Mouse (Mus musculus): ENCODE results near the gene Pecam1. TPM values are rescaled to one million over a fixed set of nuclear protein-coding genes. Genes with fewer than 3 reads are reported as not detected.

Gene Pecam1
- total RNA-seq, 1 experiment, result 83.9 TPM

- Histone ChIP-seq H3K4me1 (ENCODE audit: control insufficient read depth in 2 of 2, insufficient read depth in 2 of 2, low read length in 2 of 2, poor library complexity in 1 of 2) (no peaks in the 10 kb centered on the region), H3K36me3 (ENCODE audit: control insufficient read depth, insufficient read depth, low read length, poor library complexity, severe bottlenecking) (peaks cover 37% of the 10 kb centered on the region), H3K9me3 (ENCODE audit: control insufficient read depth, insufficient read depth, low read depth, low read length) (no peaks in the 10 kb centered on the region), H3K4me3 (ENCODE audit: insufficient read depth in 1 of 2, low read depth in 1 of 2, low read length in 2 of 2, poor library complexity in 1 of 2, severe bottlenecking in 1 of 2) (no peak overlapping the region), H3K9ac (ENCODE audit: insufficient read depth, low read depth, low read length, poor library complexity, severe bottlenecking) (no peak overlapping the region), H3K27ac (ENCODE audit: insufficient read depth, low read depth, low read length, poor library complexity, severe bottlenecking) (no peak overlapping the region)
- TF ChIP-seq ZC3H11A (IDR thresholded peaks at IDR 0.05; ENCODE audit: borderline replicate concordance, low read depth, low read length) (no peak), CHD2 (IDR thresholded peaks at IDR 0.05; ENCODE audit: low read depth, low read length) (no peak), HCFC1 (IDR thresholded peaks at IDR 0.05; ENCODE audit: borderline replicate concordance, insufficient read depth, low read length) (no peak), MAFK (IDR thresholded peaks at IDR 0.05; ENCODE audit: insufficient read depth, low read depth, low read length) (no peak)
- DNase-seq (ENCODE audit: low read depth, low spot score), result no peak
- in situ Hi-C loops (cut with MboI; ENCODE audit: low sequenced_read_pairs in 2 of 2, unreplicated experiment in 2 of 2), result loop anchor here in 1 of 2 experiments (10.0 kb wide), 1 partner anchor 363 kb away; no protein-coding TSS in a partner anchor
Measured at GRCm38 (mm10) chr11:106777395-106777794, 27.0 kb upstream of the Pecam1 start.

GRCm38 (mm10) chr11:106776960-106777359 is 26.5 kb upstream of the Pecam1 start:
- Histone ChIP-seq H3K9me3 (ENCODE audit: control insufficient read depth, insufficient read depth, low read depth, low read length) (no peaks in the 10 kb centered on the region), H3K27ac (ENCODE audit: insufficient read depth, low read depth, low read length, poor library complexity, severe bottlenecking) (no peak overlapping the region), H3K4me1 (ENCODE audit: control insufficient read depth in 2 of 2, insufficient read depth in 2 of 2, low read length in 2 of 2, poor library complexity in 1 of 2) (no peaks in the 10 kb centered on the region), H3K36me3 (ENCODE audit: control insufficient read depth, insufficient read depth, low read length, poor library complexity, severe bottlenecking) (peaks cover 39% of the 10 kb centered on the region), H3K9ac (ENCODE audit: insufficient read depth, low read depth, low read length, poor library complexity, severe bottlenecking) (no peak overlapping the region), H3K4me3 (ENCODE audit: insufficient read depth in 1 of 2, low read depth in 1 of 2, low read length in 2 of 2, poor library complexity in 1 of 2, severe bottlenecking in 1 of 2) (no peak overlapping the region)
- no peak for TF ChIP-seq MAFK (IDR thresholded peaks at IDR 0.05; ENCODE audit: insufficient read depth, low read depth, low read length)
- no peak for TF ChIP-seq HCFC1 (IDR thresholded peaks at IDR 0.05; ENCODE audit: borderline replicate concordance, insufficient read depth, low read length)
- no peak for TF ChIP-seq ZNF384 (IDR thresholded peaks at IDR 0.05; ENCODE audit: low read depth, low read length)
- TF ChIP-seq CHD2 (IDR thresholded peaks at IDR 0.05; ENCODE audit: low read depth, low read length), result no peak
- TF ChIP-seq ZC3H11A (IDR thresholded peaks at IDR 0.05; ENCODE audit: borderline replicate concordance, low read depth, low read length), result no peak
- no peak for DNase-seq (ENCODE audit: low read depth, low spot score)
- in situ Hi-C loops (cut with MboI; ENCODE audit: low sequenced_read_pairs in 2 of 2, unreplicated experiment in 2 of 2), result loop anchor here in 1 of 2 experiments (10.0 kb wide), 1 partner anchor 362 kb away; no protein-coding TSS in a partner anchor

GRCm38 (mm10) chr11:106773061-106773460 is 22.6 kb upstream of the Pecam1 start:
- Histone ChIP-seq H3K36me3 (ENCODE audit: control insufficient read depth, insufficient read depth, low read length, poor library complexity, severe bottlenecking) (peaks cover 42% of the 10 kb centered on the region), H3K27ac (ENCODE audit: insufficient read depth, low read depth, low read length, poor library complexity, severe bottlenecking) (no peak overlapping the region), H3K4me1 (ENCODE audit: control insufficient read depth in 2 of 2, insufficient read depth in 2 of 2, low read length in 2 of 2, poor library complexity in 1 of 2) (no peaks in the 10 kb centered on the region), H3K9me3 (ENCODE audit: control insufficient read depth, insufficient read depth, low read depth, low read length) (no peaks in the 10 kb centered on the region), H3K9ac (ENCODE audit: insufficient read depth, low read depth, low read length, poor library complexity, severe bottlenecking) (no peak overlapping the region), H3K4me3 (ENCODE audit: insufficient read depth in 1 of 2, low read depth in 1 of 2, low read length in 2 of 2, poor library complexity in 1 of 2, severe bottlenecking in 1 of 2) (no peak overlapping the region)
- TF ChIP-seq ZC3H11A (IDR thresholded peaks at IDR 0.05; ENCODE audit: borderline replicate concordance, low read depth, low read length) (no peak), CHD2 (IDR thresholded peaks at IDR 0.05; ENCODE audit: low read depth, low read length) (no peak), HCFC1 (IDR thresholded peaks at IDR 0.05; ENCODE audit: borderline replicate concordance, insufficient read depth, low read length) (no peak), MAFK (IDR thresholded peaks at IDR 0.05; ENCODE audit: insufficient read depth, low read depth, low read length) (no peak), ZNF384 (IDR thresholded peaks at IDR 0.05; ENCODE audit: low read depth, low read length) (no peak)
- in situ Hi-C loops (cut with MboI; ENCODE audit: low sequenced_read_pairs in 2 of 2, unreplicated experiment in 2 of 2), result loop anchor here in 1 of 2 experiments (10.0 kb wide), 1 partner anchor 358 kb away; no protein-coding TSS in a partner anchor
- no peak for DNase-seq (ENCODE audit: low read depth, low spot score)

- no peaks in the 10 kb centered on the region for H3K9me3 ChIP-seq (ENCODE audit: control insufficient read depth, insufficient read depth, low read depth, low read length)
- no peak for TF ChIP-seq CHD2 (IDR thresholded peaks at IDR 0.05; ENCODE audit: low read depth, low read length)
- 0 out of 2 replicates have a peak, but pooled peaks have one; percentile 12 for TF ChIP-seq ZNF384 (IDR thresholded peaks at IDR 0.05; ENCODE audit: low read depth, low read length)
- TF ChIP-seq HCFC1 (IDR thresholded peaks at IDR 0.05; ENCODE audit: borderline replicate concordance, insufficient read depth, low read length), result no peak
- peak; percentile 63; the same call in 1 of the 2 replicates for TF ChIP-seq ZC3H11A (IDR thresholded peaks at IDR 0.05; ENCODE audit: borderline replicate concordance, low read depth, low read length)
- no peak for TF ChIP-seq MAFK (IDR thresholded peaks at IDR 0.05; ENCODE audit: insufficient read depth, low read depth, low read length)
- H3K9ac ChIP-seq (ENCODE audit: insufficient read depth, low read depth, low read length, poor library complexity, severe bottlenecking), result no peak overlapping the region
- no peak overlapping the region for H3K4me3 ChIP-seq (ENCODE audit: insufficient read depth in 1 of 2, low read depth in 1 of 2, low read length in 2 of 2, poor library complexity in 1 of 2, severe bottlenecking in 1 of 2)
- in situ Hi-C loops (cut with MboI; ENCODE audit: low sequenced_read_pairs in 2 of 2, unreplicated experiment in 2 of 2), result loop anchor here in 1 of 2 experiments (10.0 kb wide), 1 partner anchor 356 kb away; no protein-coding TSS in a partner anchor
- no peaks in the 10 kb centered on the region for H3K4me1 ChIP-seq (ENCODE audit: control insufficient read depth in 2 of 2, insufficient read depth in 2 of 2, low read length in 2 of 2, poor library complexity in 1 of 2)
- H3K36me3 ChIP-seq (ENCODE audit: control insufficient read depth, insufficient read depth, low read length, poor library complexity, severe bottlenecking), result peaks cover 41% of the 10 kb centered on the region
- H3K27ac ChIP-seq (ENCODE audit: insufficient read depth, low read depth, low read length, poor library complexity, severe bottlenecking), result no peak overlapping the region
- DNase-seq (ENCODE audit: low read depth, low spot score), result no peak
Measured at GRCm38 (mm10) chr11:106770195-106770974, 20.0 kb upstream of the Pecam1 start.
